Mouse (Mus musculus) stomach, postnatal 0 days (tissue): ENCODE data around the gene Med26.

ENCODE experiments used
- CTCF ChIP-seq: IDR thresholded peaks from 2 replicates; pipeline ENCODE4 v1.5.1; 2016; ENCODE audit warnings: antibody characterized with exemption, low read depth, mild to moderate bottlenecking, moderate library complexity
- EP300 ChIP-seq: optimal IDR thresholded peaks from 2 replicates; pipeline ENCODE3; 2016; ENCODE audit warnings: antibody characterized with exemption

DNA sequence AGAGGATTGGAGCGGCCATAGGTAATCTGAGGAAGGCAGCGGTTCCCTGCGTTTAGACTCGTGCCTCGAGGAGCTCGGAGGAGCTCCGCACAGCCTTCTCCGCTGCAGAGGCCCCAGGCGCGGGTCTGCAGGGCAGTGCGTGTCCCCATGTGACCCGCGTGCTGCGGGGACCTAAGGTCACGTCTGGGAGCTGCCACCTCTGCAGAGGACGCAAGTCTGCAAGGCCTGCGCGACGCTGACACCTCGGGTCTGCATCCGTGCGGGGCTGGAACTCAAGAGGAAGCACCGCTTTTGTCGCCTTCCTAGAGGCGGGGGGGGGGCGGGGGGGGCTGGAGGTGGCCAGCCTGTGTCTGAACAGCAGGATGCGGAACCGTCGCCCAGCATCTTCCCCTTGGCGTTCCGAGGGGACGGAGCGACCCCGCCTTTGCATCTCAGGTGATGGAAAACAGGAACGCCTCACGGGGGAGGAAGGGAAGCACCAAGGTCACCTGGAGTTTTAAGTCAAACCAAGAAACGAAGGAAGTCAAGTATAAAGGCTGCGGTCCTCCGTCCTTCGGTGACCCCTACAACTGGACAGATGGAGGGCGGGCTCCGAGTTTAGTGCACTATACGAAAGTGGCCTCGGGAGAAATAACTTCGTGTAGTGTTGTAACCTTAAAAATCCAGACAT lies 709 bp upstream of the Med26 start:
- TF ChIP-seq CTCF (no peak), EP300 (no peak)
